Comparison of ENCODE assay signal across 13 mouse cellular contexts in genomic region chr4:135158724-135159409, GRCm38 (mm10). TPM values are rescaled to one million over a fixed set of nuclear protein-coding genes. Genes with fewer than 3 reads are reported as not detected.
DNase-seq lines count a peak whose midpoint lies in the region; ATAC-seq lines count a peak whose summit lies in the region.
"Had no signal": no experiment of that assay in that cellular context is flagged by ENCODE, and none has a peak within 500 bp of the region (broad histone marks: within the 10 kb centered on the region; RNA-seq: fewer than 3 reads in every experiment).

No protein-coding gene starts in this region.

- peaks cover 69% of the 10 kb centered on the region for H3K27me3 ChIP-seq in kidney, embryonic 16.5 days (ENCODE audit: insufficient read depth, low read length)
- peaks cover 56% of the 10 kb centered on the region for H3K27me3 ChIP-seq in limb, embryonic 11.5 days (ENCODE audit: control insufficient read depth, insufficient read depth, low read length)
- H3K27me3 ChIP-seq in forebrain, embryonic 15.5 days = peaks cover 59% of the 10 kb centered on the region

- H3K36me3 ChIP-seq in kidney, embryonic 16.5 days (ENCODE audit: insufficient read depth, low read length) = no peaks in the 10 kb centered on the region
- no peaks in the 10 kb centered on the region for H3K36me3 ChIP-seq in limb, embryonic 11.5 days (ENCODE audit: control insufficient read depth, insufficient read depth, low read length)
- no peaks in the 10 kb centered on the region for H3K36me3 ChIP-seq in forebrain, embryonic 15.5 days
- H3K36me3 ChIP-seq: hindbrain, embryonic 15.5 days; liver, embryonic 15.5 days had no signal

- 0 out of 2 replicates have a peak, but pooled peaks cover 5% of the 10 kb centered on the region for H3K4me1 ChIP-seq in kidney, embryonic 16.5 days (ENCODE audit: insufficient read depth, low read length)
- H3K4me1 ChIP-seq in limb, embryonic 11.5 days (ENCODE audit: control insufficient read depth, insufficient read depth, low read length) = peaks cover 31% of the 10 kb centered on the region
- H3K4me1 ChIP-seq in forebrain, embryonic 15.5 days = peaks cover 4% of the 10 kb centered on the region; the same call in 1 of the 2 replicates

- no peak overlapping the region for H3K9ac ChIP-seq in kidney, embryonic 16.5 days (replicated peaks; ENCODE audit: low read length)
- H3K9ac ChIP-seq in limb, embryonic 11.5 days (ENCODE audit: low read length) = no peak overlapping the region; the same call in 1 of the 2 replicates
- H3K9ac ChIP-seq in forebrain, embryonic 15.5 days (replicated peaks) = no peak overlapping the region
- H3K9ac ChIP-seq: hindbrain, embryonic 15.5 days; liver, embryonic 15.5 days had no signal

- peak; percentile 33 for ATAC-seq in kidney, embryonic 16.5 days (ENCODE audit: low FRiP score, low TSS enrichment)
- peak; percentile 63; the same call in 1 of the 2 replicates for ATAC-seq in limb, embryonic 11.5 days (ENCODE audit: insufficient number of reproducible peaks, low FRiP score, low TSS enrichment, low read depth)
- no peak for ATAC-seq in forebrain, embryonic 15.5 days (replicated peaks)

- H3K27ac ChIP-seq in kidney, embryonic 16.5 days (ENCODE audit: low read length) = no peak overlapping the region
- H3K27ac ChIP-seq in limb, embryonic 11.5 days (replicated peaks; ENCODE audit: low read depth, low read length) = no peak overlapping the region
- H3K27ac ChIP-seq in forebrain, embryonic 15.5 days (replicated peaks) = no peak overlapping the region
- H3K27ac ChIP-seq: hindbrain, embryonic 15.5 days; liver, embryonic 15.5 days had no signal

- no peak overlapping the region for H3K4me3 ChIP-seq in kidney, embryonic 16.5 days (ENCODE audit: low read length)
- H3K4me3 ChIP-seq in limb, embryonic 11.5 days (ENCODE audit: low read depth, low read length) = no peak overlapping the region; the same call in 1 of the 2 replicates
- no peak overlapping the region for H3K4me3 ChIP-seq in forebrain, embryonic 15.5 days
- H3K4me3 ChIP-seq: hindbrain, embryonic 15.5 days; liver, embryonic 15.5 days had no signal

- DNase-seq in kidney, postnatal 36 days = no peak
- DNase-seq in 3T3-L1 (ENCODE audit: low read depth, low spot score) (peak; percentile 73), ZHBTc4 (ENCODE audit: low read depth, low spot score) (peak; percentile 82)
- DNase-seq in limb, embryonic 11.5 days (ENCODE audit: low spot score) = peak; percentile 58
- DNase-seq in adrenal gland, postnatal 36 days = no peak
- DNase-seq in layer of hippocampus, adult 9-10 months (ENCODE audit: low spot score) = no peak
- DNase-seq: cerebellum, adult 9-10 months; heart, adult 18-20 months; layer of hippocampus, postnatal 36 days had no signal

- WGBS in kidney, embryonic 16.5 days = 11% methylated on average over 9 of the region's 9 CpGs
- 3% methylated on average over 9 of the region's 9 CpGs for WGBS in limb, embryonic 11.5 days
- WGBS in forebrain, embryonic 15.5 days = 8% methylated on average over 9 of the region's 9 CpGs

- no peaks in the 10 kb centered on the region for H3K9me3 ChIP-seq in kidney, embryonic 16.5 days (ENCODE audit: low read length)
- no peaks in the 10 kb centered on the region for H3K9me3 ChIP-seq in limb, embryonic 11.5 days (ENCODE audit: control insufficient read depth, low read length)
- no peaks in the 10 kb centered on the region for H3K9me3 ChIP-seq in forebrain, embryonic 15.5 days
- H3K9me3 ChIP-seq: hindbrain, embryonic 15.5 days; liver, embryonic 15.5 days had no signal

- H3K4me2 ChIP-seq in kidney, embryonic 16.5 days (replicated peaks; ENCODE audit: low read depth, low read length) = no peak overlapping the region
- no peak overlapping the region; the same call in 1 of the 2 replicates for H3K4me2 ChIP-seq in limb, embryonic 11.5 days (ENCODE audit: low read depth, severe bottlenecking)
- no peak overlapping the region for H3K4me2 ChIP-seq in forebrain, embryonic 15.5 days (replicated peaks)
- H3K4me2 ChIP-seq: hindbrain, embryonic 15.5 days; liver, embryonic 15.5 days had no signal

RNA-seq across cellular contexts. Expression of gene Runx3, which starts 38.4 kb away (rescaled TPM):
- 0.06 TPM in 1 of 2 replicates, not detected in the other for polyA plus RNA-seq in kidney, embryonic 16.5 days (2015; fragmentation: Nextera tagmentation; extraction: Ambion mirVana)
- 0.57 and 0.61 TPM in 2 replicates for polyA plus RNA-seq in limb, embryonic 11.5 days (2014; fragmentation: Nextera tagmentation; extraction: Ambion mirVana)
- total RNA-seq in adrenal gland, postnatal 36 days (2021) = 1 to 10 TPM; 2.0 to 3.9 TPM
- polyA plus RNA-seq in forebrain, embryonic 15.5 days (2015; fragmentation: Nextera tagmentation; extraction: Ambion mirVana) = not detected in 2 replicates
- total RNA-seq: layer of hippocampus, postnatal 36 days had no signal

Comparison
In these comparisons a context has a peak if more than half of its experiments do, and no peak if none do; other contexts are left out.
1. DNase-seq: peak in 3T3-L1 (single experiment), ZHBTc4 (single experiment) and limb, embryonic 11.5 days (single experiment); none in kidney, postnatal 36 days (0 of 2), adrenal gland, postnatal 36 days (0 of 2) and layer of hippocampus, adult 9-10 months (single experiment).